Mouse (Mus musculus): ENCODE data around the gene Bhlha15.

- TF ChIP-seq TAL1 (conservative IDR thresholded peaks at IDR 0.05; ENCODE audit: low read depth, low read length), result no peak
- no peak for TF ChIP-seq CTCF (IDR thresholded peaks at IDR 0.05; ENCODE audit: low read depth, low read length)
- no peak for TF ChIP-seq GATA1 (IDR thresholded peaks at IDR 0.05; ENCODE audit: borderline replicate concordance, low read length)
- no peak for TF ChIP-seq POLR2AphosphoS5 (IDR thresholded peaks at IDR 0.05; ENCODE audit: insufficient replicate concordance, low read depth, low read length)
Measured at GRCm38 (mm10) chr5:144218061-144218460, 28.0 kb downstream of the Bhlha15 start.
